Mouse (Mus musculus): Measurements from ENCODE around the gene Sdr39u1. TPM values are rescaled to one million over a fixed set of nuclear protein-coding genes. Genes with fewer than 3 reads are reported as not detected.
A peak's percentile ranks its signal among the peaks of the same experiment; 100 is the strongest.

Gene Sdr39u1
- total and polyA plus RNA-seq, 2 experiments from 2014 or later = 96.2 to 131 TPM

DNA sequence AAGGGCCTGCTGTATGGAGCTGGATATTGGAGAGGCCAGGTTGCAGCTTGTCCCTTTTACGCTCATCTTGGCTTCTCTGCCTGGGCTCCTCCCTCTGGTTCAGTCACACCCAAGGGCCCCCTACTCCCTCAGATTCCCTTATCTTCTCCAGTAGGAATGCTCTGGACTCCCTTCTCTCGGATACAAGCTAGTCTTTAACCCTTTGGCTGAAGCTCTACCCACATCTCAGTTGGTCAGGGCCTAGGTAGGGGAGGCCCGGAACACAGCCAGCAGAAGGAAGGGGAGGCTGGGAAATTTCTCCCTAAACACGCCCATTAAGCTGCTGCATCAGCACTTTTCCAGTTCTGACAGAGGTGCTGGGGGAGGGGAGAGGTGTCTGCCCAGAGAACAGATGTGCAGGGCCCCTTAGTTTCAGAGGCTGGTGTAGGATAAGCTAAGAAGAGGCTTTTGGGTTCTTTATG is 45.0 kb downstream of the Sdr39u1 start:
- H3K9me3 ChIP-seq (ENCODE audit: low read length) = no peaks in the 10 kb centered on the region
- WGBS = 1% methylated on average over 4 of the region's 4 CpGs
- TF ChIP-seq CTCF (IDR thresholded peaks at IDR 0.05; ENCODE audit: low read depth) = no peak
- peak overlapping the region; percentile 84 for H3K27ac ChIP-seq (ENCODE audit: low read depth, low read length)
- peak; percentile 55 for DNase-seq
- peak overlapping the region; percentile 67 for H3K4me3 ChIP-seq (ENCODE audit: low read depth, low read length)
- H3K4me2 ChIP-seq (ENCODE audit: low read depth) = peak overlapping the region; percentile 82
- peaks cover 15% of the 10 kb centered on the region for H3K4me1 ChIP-seq (ENCODE audit: insufficient read depth)
- H3K9ac ChIP-seq = peak overlapping the region; percentile 83
- H3K27me3 ChIP-seq (ENCODE audit: insufficient read depth, low read length) = no peaks in the 10 kb centered on the region
- peak; percentile 11; the same call in 1 of the 2 replicates for ATAC-seq
- no peaks in the 10 kb centered on the region for H3K36me3 ChIP-seq (ENCODE audit: insufficient read depth)

DNA sequence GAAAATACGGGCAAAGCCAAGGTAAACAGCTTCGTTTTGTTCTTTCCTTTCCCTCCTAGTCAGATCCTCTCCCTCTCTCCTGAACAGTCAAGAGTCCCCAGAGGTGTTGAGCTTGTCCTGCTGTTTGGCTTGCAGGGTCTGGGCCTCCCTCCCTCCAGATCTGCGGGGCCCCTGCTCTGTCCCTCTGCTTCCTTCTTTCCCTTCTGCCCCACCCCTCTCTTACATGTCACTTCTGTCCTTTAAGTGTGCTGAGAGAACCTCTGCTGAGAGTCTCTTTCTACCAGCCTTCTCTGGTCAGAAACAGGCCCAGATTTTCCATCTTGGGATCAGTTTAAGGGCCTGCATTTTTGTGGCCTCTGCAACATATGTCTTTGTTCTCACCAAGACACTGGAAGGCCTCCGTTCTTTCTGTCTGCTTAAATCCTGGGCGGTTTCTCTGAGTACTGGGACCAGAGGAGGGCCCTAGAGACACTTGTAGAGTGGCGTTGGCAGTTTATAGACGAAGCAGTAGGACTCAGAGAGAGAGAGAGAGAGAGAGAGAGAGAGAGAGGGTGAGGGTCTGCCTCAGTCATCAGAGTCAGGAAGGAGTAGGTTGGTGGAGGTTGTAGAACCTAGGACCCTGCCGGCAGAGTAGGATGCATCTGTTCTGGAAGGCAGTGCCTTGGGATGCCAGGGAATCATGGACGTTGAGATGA is 45.5 kb downstream of the Sdr39u1 start:
- peak; percentile 25 for ATAC-seq
- Histone ChIP-seq H3K4me1 (ENCODE audit: insufficient read depth) (peaks cover 15% of the 10 kb centered on the region), H3K4me3 (ENCODE audit: low read depth, low read length) (peak overlapping the region; percentile 67)

DNA sequence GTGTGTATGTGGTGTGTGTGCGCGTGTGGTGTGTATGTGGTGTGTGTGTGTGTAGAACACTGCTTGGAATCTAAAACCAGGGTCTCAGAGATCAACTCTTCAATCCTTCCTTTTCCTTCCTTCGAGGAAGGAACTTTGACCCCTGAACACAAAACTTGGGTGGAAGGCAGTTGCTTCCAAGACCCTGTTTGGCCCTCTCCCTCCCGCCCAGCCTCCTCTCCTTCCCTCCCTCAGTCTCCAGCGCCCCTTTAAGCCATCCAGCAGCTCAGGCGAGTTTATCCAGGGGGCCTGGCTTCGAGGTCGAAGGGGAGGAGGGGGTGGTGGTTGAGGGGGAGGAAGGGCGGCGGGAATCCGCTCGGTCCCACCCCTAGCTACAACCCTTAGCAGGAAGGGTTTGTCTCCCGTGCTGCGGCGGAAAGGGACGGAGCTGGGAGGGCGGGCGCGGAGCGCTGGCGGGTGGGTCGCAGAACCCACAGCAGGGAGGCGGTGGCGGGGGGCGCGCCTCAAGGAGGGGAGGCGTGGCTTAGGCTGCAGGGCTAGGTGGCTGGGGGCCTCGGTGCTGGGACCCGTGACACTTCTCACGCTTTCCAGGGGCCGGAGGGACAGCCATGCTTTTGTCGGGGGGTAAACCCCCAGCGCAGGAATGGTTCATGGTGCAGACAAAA is 46.3 kb downstream of the Sdr39u1 start, which contains the start of gene Nynrin:
Gene Nynrin, plus strand, starts transcription at position 390 of the 665 bp plus-strand sequence.
- no peaks in the 10 kb centered on the region for H3K9me3 ChIP-seq (ENCODE audit: low read length)
- peaks cover 15% of the 10 kb centered on the region for H3K4me1 ChIP-seq (ENCODE audit: insufficient read depth)
- DNase-seq = peak; percentile 77
- H3K27ac ChIP-seq (ENCODE audit: low read depth, low read length) = peak within 1 kb of the TSS; percentile 84
- no peak for TF ChIP-seq CTCF (IDR thresholded peaks at IDR 0.05; ENCODE audit: low read depth)
- H3K27me3 ChIP-seq (ENCODE audit: insufficient read depth, low read length) = no peaks in the 10 kb centered on the region
- H3K4me3 ChIP-seq (ENCODE audit: low read depth, low read length) = peak within 1 kb of the TSS; percentile 67
- peak within 1 kb of the TSS; percentile 83 for H3K9ac ChIP-seq
- peak within 1 kb of the TSS; percentile 82 for H3K4me2 ChIP-seq (ENCODE audit: low read depth)
- WGBS = 2% methylated on average over 31 of the region's 33 CpGs
- H3K36me3 ChIP-seq (ENCODE audit: insufficient read depth) = no peaks in the 10 kb centered on the region
- ATAC-seq = peak; percentile 79

More for the DNA sequence above, 45.5 kb downstream of the Sdr39u1 start:
- 0% methylated on average over 9 of the region's 9 CpGs for WGBS
- DNase-seq = peak; percentile 60
- no peak for TF ChIP-seq CTCF (IDR thresholded peaks at IDR 0.05; ENCODE audit: low read depth)
- H3K9me3 ChIP-seq (ENCODE audit: low read length) = no peaks in the 10 kb centered on the region
- no peaks in the 10 kb centered on the region for H3K36me3 ChIP-seq (ENCODE audit: insufficient read depth)
- peak overlapping the region; percentile 83 for H3K9ac ChIP-seq
- peak overlapping the region; percentile 82 for H3K4me2 ChIP-seq (ENCODE audit: low read depth)
- H3K27ac ChIP-seq (ENCODE audit: low read depth, low read length) = peak overlapping the region; percentile 84
- no peaks in the 10 kb centered on the region for H3K27me3 ChIP-seq (ENCODE audit: insufficient read depth, low read length)

DNA sequence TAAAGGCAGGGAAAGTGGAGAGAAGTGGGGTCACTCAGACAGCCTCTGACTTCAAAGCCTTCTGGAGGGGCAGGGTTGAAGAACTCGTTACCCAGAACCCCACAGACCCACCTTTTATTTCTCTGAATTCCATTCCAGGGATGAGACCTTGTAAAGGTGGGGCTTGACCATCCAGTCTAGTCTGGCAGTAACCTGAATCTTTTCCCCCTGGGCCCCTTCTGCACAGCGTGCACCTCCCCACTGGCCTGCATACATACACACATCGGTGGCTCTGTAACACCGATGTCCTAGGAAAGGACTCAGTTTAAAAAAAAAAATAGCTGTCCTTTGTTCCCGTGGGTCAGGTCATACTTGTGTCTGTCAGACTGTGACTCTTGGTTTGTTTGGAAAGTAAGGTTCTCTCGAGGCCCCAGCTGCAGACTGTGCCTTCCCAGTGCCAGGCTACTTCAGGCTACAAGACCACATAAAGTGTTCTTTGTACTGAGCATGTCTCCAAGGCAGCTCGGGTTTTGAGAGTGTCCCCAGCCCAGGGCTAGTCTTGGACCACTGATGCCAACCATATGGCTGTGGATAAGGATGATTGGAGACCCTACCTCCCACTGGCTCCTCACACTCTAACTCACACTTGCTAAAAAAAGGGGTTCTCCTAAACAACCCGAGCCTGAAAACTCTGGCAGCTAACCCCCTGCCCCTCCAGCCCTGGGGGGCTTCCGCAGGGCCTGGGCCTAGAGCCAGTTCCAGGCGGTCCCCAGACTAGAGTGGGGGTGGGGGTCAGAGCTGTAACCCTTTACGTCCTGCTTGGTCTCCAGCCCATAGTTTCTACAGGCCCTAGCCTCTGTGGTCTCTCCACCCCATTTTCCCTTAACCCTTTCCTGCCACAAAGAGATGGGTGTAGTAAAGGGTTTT is 47.2 kb downstream of the Sdr39u1 start:
- WGBS = 7% methylated on average over 11 of the region's 11 CpGs
- H3K4me3 ChIP-seq (ENCODE audit: low read depth, low read length) = no peak overlapping the region
- ATAC-seq (peak; percentile 72), DNase-seq (peak; percentile 67)
- H3K36me3 ChIP-seq (ENCODE audit: insufficient read depth) = no peaks in the 10 kb centered on the region
- H3K27me3 ChIP-seq (ENCODE audit: insufficient read depth, low read length) = no peaks in the 10 kb centered on the region
- peak overlapping the region; percentile 84 for H3K27ac ChIP-seq (ENCODE audit: low read depth, low read length)
- peak overlapping the region; percentile 82 for H3K4me2 ChIP-seq (ENCODE audit: low read depth)
- H3K9ac ChIP-seq = 0 out of 2 replicates have a peak overlapping the region, but pooled peaks have one; percentile 83
- H3K9me3 ChIP-seq (ENCODE audit: low read length) = no peaks in the 10 kb centered on the region
- peaks cover 15% of the 10 kb centered on the region for H3K4me1 ChIP-seq (ENCODE audit: insufficient read depth)
- TF ChIP-seq CTCF (IDR thresholded peaks at IDR 0.05; ENCODE audit: low read depth) = no peak

DNA sequence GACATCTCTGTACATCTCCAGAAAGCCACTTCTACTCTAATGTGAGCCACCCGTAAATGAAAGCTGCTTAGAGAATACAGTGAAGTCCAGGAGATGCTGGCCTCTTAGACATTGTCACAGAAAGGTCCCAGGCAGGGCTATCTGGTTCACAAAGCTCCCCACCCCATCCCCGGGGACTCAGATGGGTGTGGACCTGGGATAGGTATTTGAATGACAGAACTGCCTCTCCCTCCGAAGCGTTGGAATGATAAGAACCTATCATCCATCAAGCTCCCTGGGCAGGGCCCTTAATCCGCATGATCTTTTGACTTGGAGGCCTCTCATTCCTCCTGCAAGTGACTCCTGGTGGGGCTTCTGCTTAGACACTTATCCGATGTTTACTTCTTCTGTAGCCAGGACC is 49.2 kb downstream of the Sdr39u1 start:
- no peak overlapping the region for H3K4me3 ChIP-seq (ENCODE audit: low read depth, low read length)
- DNase-seq (no peak), ATAC-seq (no peak)
- no peak overlapping the region for H3K9ac ChIP-seq
- WGBS = 72% methylated on average over 6 of the region's 6 CpGs
- no peaks in the 10 kb centered on the region for H3K36me3 ChIP-seq (ENCODE audit: insufficient read depth)
- H3K4me2 ChIP-seq (ENCODE audit: low read depth) = no peak overlapping the region
- peaks cover 4% of the 10 kb centered on the region; the same call in 1 of the 2 replicates for H3K4me1 ChIP-seq (ENCODE audit: insufficient read depth)
- TF ChIP-seq CTCF (IDR thresholded peaks at IDR 0.05; ENCODE audit: low read depth) = no peak
- no peak overlapping the region for H3K27ac ChIP-seq (ENCODE audit: low read depth, low read length)
- H3K9me3 ChIP-seq (ENCODE audit: low read length) = no peaks in the 10 kb centered on the region
- no peaks in the 10 kb centered on the region for H3K27me3 ChIP-seq (ENCODE audit: insufficient read depth, low read length)

Other genes with a start within 250 kb of the Sdr39u1 start
- 50.8 and 51.5 TPM in 2 replicates for gene Mdp1, start 239.8 kb downstream of the Sdr39u1 start, total RNA-seq (2014; rRNA removed)
- 60.0 and 63.5 TPM in 2 replicates for gene Mdp1, start 239.8 kb downstream of the Sdr39u1 start, polyA plus RNA-seq (2015; fragmentation: Nextera tagmentation; extraction: Ambion mirVana)
- 19.9 and 26.9 TPM in 2 replicates for gene Gmpr2, start 228.4 kb downstream of the Sdr39u1 start, total RNA-seq (2014; rRNA removed)
- 37.3 and 40.9 TPM in 2 replicates for gene Gmpr2, start 228.4 kb downstream of the Sdr39u1 start, polyA plus RNA-seq (2015; fragmentation: Nextera tagmentation; extraction: Ambion mirVana)
- gene Nedd8, start 228.2 kb downstream of the Sdr39u1 start, total RNA-seq (2014; rRNA removed) = 132 and 192 TPM in 2 replicates
- 593 and 742 TPM in 2 replicates for gene Nedd8, start 228.2 kb downstream of the Sdr39u1 start, polyA plus RNA-seq (2015; fragmentation: Nextera tagmentation; extraction: Ambion mirVana)
- gene Tinf2, start 218.5 kb downstream of the Sdr39u1 start, total RNA-seq (2014; rRNA removed) = 16.9 and 26.3 TPM in 2 replicates
- 18.8 and 21.5 TPM in 2 replicates for gene Tinf2, start 218.5 kb downstream of the Sdr39u1 start, polyA plus RNA-seq (2015; fragmentation: Nextera tagmentation; extraction: Ambion mirVana)
- gene Tgm1, start 186.4 kb downstream of the Sdr39u1 start, total RNA-seq (2014; rRNA removed) = 0.05 and 0.15 TPM in 2 replicates
- 0.15 and 0.21 TPM in 2 replicates for gene Tgm1, start 186.4 kb downstream of the Sdr39u1 start, polyA plus RNA-seq (2015; fragmentation: Nextera tagmentation; extraction: Ambion mirVana)
- gene Rabggta, start 178.0 kb downstream of the Sdr39u1 start, total RNA-seq (2014; rRNA removed) = 72.8 and 73.3 TPM in 2 replicates
- 49.4 and 56.9 TPM in 2 replicates for gene Rabggta, start 178.0 kb downstream of the Sdr39u1 start, polyA plus RNA-seq (2015; fragmentation: Nextera tagmentation; extraction: Ambion mirVana)
- gene Dhrs1, start 154.6 kb downstream of the Sdr39u1 start, total RNA-seq (2014; rRNA removed) = 70.4 and 83.8 TPM in 2 replicates
- 83.3 and 86.0 TPM in 2 replicates for gene Dhrs1, start 154.6 kb downstream of the Sdr39u1 start, polyA plus RNA-seq (2015; fragmentation: Nextera tagmentation; extraction: Ambion mirVana)
- gene Nop9, start 154.6 kb downstream of the Sdr39u1 start, total RNA-seq (2014; rRNA removed) = 23.3 and 34.7 TPM in 2 replicates
- gene Nop9, start 154.6 kb downstream of the Sdr39u1 start, polyA plus RNA-seq (2015; fragmentation: Nextera tagmentation; extraction: Ambion mirVana) = 21.4 and 25.6 TPM in 2 replicates
- 0.23 and 0.43 TPM in 2 replicates for gene Cideb, start 141.8 kb downstream of the Sdr39u1 start, total RNA-seq (2014; rRNA removed)
- gene Cideb, start 141.8 kb downstream of the Sdr39u1 start, polyA plus RNA-seq (2015; fragmentation: Nextera tagmentation; extraction: Ambion mirVana) = 0.20 and 0.54 TPM in 2 replicates
- gene Ltb4r2, start 138.9 kb downstream of the Sdr39u1 start, total RNA-seq (2014; rRNA removed) = 0.38 TPM in 2 replicates
- gene Ltb4r2, start 138.9 kb downstream of the Sdr39u1 start, polyA plus RNA-seq (2015; fragmentation: Nextera tagmentation; extraction: Ambion mirVana) = 0.65 and 1.1 TPM in 2 replicates
- 0.38 and 0.48 TPM in 2 replicates for gene Ltb4r1, start 134.3 kb downstream of the Sdr39u1 start, total RNA-seq (2014; rRNA removed)
- 0.90 and 0.99 TPM in 2 replicates for gene Ltb4r1, start 134.3 kb downstream of the Sdr39u1 start, polyA plus RNA-seq (2015; fragmentation: Nextera tagmentation; extraction: Ambion mirVana)
- gene Adcy4, start 116.2 kb downstream of the Sdr39u1 start, total RNA-seq (2014; rRNA removed) = 1.6 and 3.6 TPM in 2 replicates
- 1.6 and 1.7 TPM in 2 replicates for gene Adcy4, start 116.2 kb downstream of the Sdr39u1 start, polyA plus RNA-seq (2015; fragmentation: Nextera tagmentation; extraction: Ambion mirVana)
- gene Ripk3, start 111.4 kb downstream of the Sdr39u1 start, total RNA-seq (2014; rRNA removed) = 0.46 and 0.90 TPM in 2 replicates
- gene Ripk3, start 111.4 kb downstream of the Sdr39u1 start, polyA plus RNA-seq (2015; fragmentation: Nextera tagmentation; extraction: Ambion mirVana) = 0.86 and 2.0 TPM in 2 replicates
- gene Nfatc4, start 77.1 kb downstream of the Sdr39u1 start, total RNA-seq (2014; rRNA removed) = 6.0 and 11.9 TPM in 2 replicates
- 3.2 and 3.9 TPM in 2 replicates for gene Nfatc4, start 77.1 kb downstream of the Sdr39u1 start, polyA plus RNA-seq (2015; fragmentation: Nextera tagmentation; extraction: Ambion mirVana)
- 24.2 and 28.5 TPM in 2 replicates for gene Nynrin, start 46.3 kb downstream of the Sdr39u1 start, total RNA-seq (2014; rRNA removed)
- 4.4 and 5.5 TPM in 2 replicates for gene Nynrin, start 46.3 kb downstream of the Sdr39u1 start, polyA plus RNA-seq (2015; fragmentation: Nextera tagmentation; extraction: Ambion mirVana)
- 0.29 and 0.46 TPM in 2 replicates for gene Cbln3, start 15.9 kb downstream of the Sdr39u1 start, total RNA-seq (2014; rRNA removed)
- gene Cbln3, start 15.9 kb downstream of the Sdr39u1 start, polyA plus RNA-seq (2015; fragmentation: Nextera tagmentation; extraction: Ambion mirVana) = 0.24 and 0.33 TPM in 2 replicates
- 13.6 and 20.0 TPM in 2 replicates for gene Khnyn, start 15.3 kb downstream of the Sdr39u1 start, total RNA-seq (2014; rRNA removed)
- gene Khnyn, start 15.3 kb downstream of the Sdr39u1 start, polyA plus RNA-seq (2015; fragmentation: Nextera tagmentation; extraction: Ambion mirVana) = 3.2 and 5.3 TPM in 2 replicates
- gene Cma1, start 44.4 kb upstream of the Sdr39u1 start, total RNA-seq (2014; rRNA removed) = 0.76 and 2.6 TPM in 2 replicates
- gene Cma1, start 44.4 kb upstream of the Sdr39u1 start, polyA plus RNA-seq (2015; fragmentation: Nextera tagmentation; extraction: Ambion mirVana) = 3.7 and 4.4 TPM in 2 replicates
- not detected in 2 replicates for gene Cma2, start 50.7 kb upstream of the Sdr39u1 start, total RNA-seq (2014; rRNA removed)
- gene Cma2, start 50.7 kb upstream of the Sdr39u1 start, polyA plus RNA-seq (2015; fragmentation: Nextera tagmentation; extraction: Ambion mirVana) = not detected in 2 replicates
- not detected in 2 replicates for gene Mcpt1, start 117.7 kb upstream of the Sdr39u1 start, total RNA-seq (2014; rRNA removed)
- gene Mcpt1, start 117.7 kb upstream of the Sdr39u1 start, polyA plus RNA-seq (2015; fragmentation: Nextera tagmentation; extraction: Ambion mirVana) = not detected in 2 replicates
- gene Mcpt9, start 130.2 kb upstream of the Sdr39u1 start, total RNA-seq (2014; rRNA removed) = not detected in 2 replicates
- not detected in 2 replicates for gene Mcpt9, start 130.2 kb upstream of the Sdr39u1 start, polyA plus RNA-seq (2015; fragmentation: Nextera tagmentation; extraction: Ambion mirVana)
- not detected in 2 replicates for gene Mcpt2, start 141.7 kb upstream of the Sdr39u1 start, total RNA-seq (2014; rRNA removed)
- gene Mcpt2, start 141.7 kb upstream of the Sdr39u1 start, polyA plus RNA-seq (2015; fragmentation: Nextera tagmentation; extraction: Ambion mirVana) = not detected in 2 replicates
- 0.46 TPM in 1 of 2 replicates, not detected in the other for gene Mcpt4, start 162.0 kb upstream of the Sdr39u1 start, total RNA-seq (2014; rRNA removed)
- 0.36 TPM in 1 of 2 replicates, not detected in the other for gene Mcpt4, start 162.0 kb upstream of the Sdr39u1 start, polyA plus RNA-seq (2015; fragmentation: Nextera tagmentation; extraction: Ambion mirVana)
- not detected in 2 replicates for gene Mcpt8, start 185.0 kb upstream of the Sdr39u1 start, total RNA-seq (2014; rRNA removed)
- gene Mcpt8, start 185.0 kb upstream of the Sdr39u1 start, polyA plus RNA-seq (2015; fragmentation: Nextera tagmentation; extraction: Ambion mirVana) = not detected in 2 replicates
- 0.92 TPM in 1 of 2 replicates, not detected in the other for gene Ctsg, start 202.3 kb upstream of the Sdr39u1 start, total RNA-seq (2014; rRNA removed)
- 0.41 TPM in 1 of 2 replicates, not detected in the other for gene Ctsg, start 202.3 kb upstream of the Sdr39u1 start, polyA plus RNA-seq (2015; fragmentation: Nextera tagmentation; extraction: Ambion mirVana)
- not detected in 2 replicates for gene Gzme, start 220.3 kb upstream of the Sdr39u1 start, total RNA-seq (2014; rRNA removed)
- gene Gzme, start 220.3 kb upstream of the Sdr39u1 start, polyA plus RNA-seq (2015; fragmentation: Nextera tagmentation; extraction: Ambion mirVana) = not detected in 2 replicates
- not detected in 2 replicates for gene Gzmd, start 232.3 kb upstream of the Sdr39u1 start, total RNA-seq (2014; rRNA removed)
- gene Gzmd, start 232.3 kb upstream of the Sdr39u1 start, polyA plus RNA-seq (2015; fragmentation: Nextera tagmentation; extraction: Ambion mirVana) = not detected in 2 replicates